Mouse (Mus musculus) stomach, postnatal 0 days (tissue): Measurements from ENCODE around the gene Herc3.

Source experiments
- CTCF ChIP-seq: IDR thresholded peaks from 2 replicates; pipeline ENCODE4 v1.5.1; 2016; ENCODE audit warnings: antibody characterized with exemption, low read depth, mild to moderate bottlenecking, moderate library complexity
- EP300 ChIP-seq: optimal IDR thresholded peaks from 2 replicates; pipeline ENCODE3; 2016; ENCODE audit warnings: antibody characterized with exemption

- TF ChIP-seq CTCF (no peak), EP300 (no peak)
Measured at GRCm38 (mm10) chr6:58894994-58895393, 63.7 kb downstream of the Herc3 start.
